In the genomic region with DNA sequence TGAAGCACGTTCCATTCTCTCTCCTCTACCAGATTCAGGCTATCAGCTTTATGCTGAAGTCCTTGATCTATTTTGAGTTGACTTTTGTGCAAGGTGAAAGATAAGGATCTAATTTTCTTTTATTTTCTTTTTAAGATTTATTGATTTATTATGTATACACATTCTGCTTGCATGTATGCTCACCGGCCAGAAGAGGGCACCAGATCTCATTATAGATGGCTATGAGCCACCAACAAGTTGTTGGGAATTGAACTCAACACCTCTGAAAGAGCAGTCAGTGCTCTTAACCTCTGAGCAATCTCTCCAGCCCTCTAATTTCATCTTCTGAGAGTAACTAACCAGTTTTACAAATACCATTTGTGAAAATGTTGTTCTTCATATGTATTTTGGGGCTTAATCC, we compare ENCODE assay signal across 9 mouse cellular contexts. TPM values are rescaled to one million over a fixed set of nuclear protein-coding genes. Genes with fewer than 3 reads are reported as not detected.
DNase-seq lines count a peak whose midpoint lies in the region; ATAC-seq and TF ChIP-seq lines count a peak whose summit lies in the region.
"Had no signal": no experiment of that assay in that cellular context is flagged by ENCODE, and none has a peak within 500 bp of the region (broad histone marks: within the 10 kb centered on the region; RNA-seq: fewer than 3 reads in every experiment).

No protein-coding gene starts in this region.

- WGBS in forebrain, postnatal 0 days: 55% methylated on average over 2 of the region's 2 CpGs
- 48% methylated on average over 2 of the region's 2 CpGs for WGBS in forebrain, embryonic 15.5 days
- 45% methylated on average over 2 of the region's 2 CpGs for WGBS in lung, adult 2 months
- 33% methylated on average over 2 of the region's 2 CpGs for WGBS in liver, postnatal 0 days (ENCODE audit: insufficient replicate concordance)

- H3K9me3 ChIP-seq in forebrain, postnatal 0 days (ENCODE audit: low read length): no peaks in the 10 kb centered on the region
- no peaks in the 10 kb centered on the region for H3K9me3 ChIP-seq in forebrain, embryonic 15.5 days
- H3K9me3 ChIP-seq in liver, postnatal 0 days (ENCODE audit: low read length): no peaks in the 10 kb centered on the region
- H3K9me3 ChIP-seq: heart, embryonic 15.5 days had no signal

- H3K9ac ChIP-seq in forebrain, postnatal 0 days: no peak overlapping the region
- no peak overlapping the region for H3K9ac ChIP-seq in forebrain, embryonic 15.5 days (replicated peaks)
- H3K9ac ChIP-seq in liver, postnatal 0 days (replicated peaks): no peak overlapping the region
- H3K9ac ChIP-seq: heart, embryonic 15.5 days had no signal

- no peak for TF ChIP-seq EP300 in liver, postnatal 0 days (IDR thresholded peaks at IDR 0.05; ENCODE audit: low read depth)

- H3K4me2 ChIP-seq in forebrain, postnatal 0 days (ENCODE audit: low read depth): no peak overlapping the region
- no peak overlapping the region for H3K4me2 ChIP-seq in forebrain, embryonic 15.5 days (replicated peaks)
- H3K4me2 ChIP-seq in liver, postnatal 0 days (ENCODE audit: low read depth, low read length): no peak overlapping the region
- H3K4me2 ChIP-seq: heart, embryonic 15.5 days had no signal

- H3K27ac ChIP-seq in forebrain, postnatal 0 days (ENCODE audit: low read depth, low read length): no peak overlapping the region
- H3K27ac ChIP-seq in forebrain, embryonic 15.5 days (replicated peaks): no peak overlapping the region
- no peak overlapping the region for H3K27ac ChIP-seq in liver, postnatal 0 days (ENCODE audit: low read depth)
- H3K27ac ChIP-seq: heart, embryonic 15.5 days had no signal

- no peak for TF ChIP-seq POLR2A in lung, adult 2 months (IDR thresholded peaks at IDR 0.05; ENCODE audit: borderline replicate concordance, extremely low read depth, low read depth, low read length)

- ATAC-seq in forebrain, postnatal 0 days: no peak
- no peak for ATAC-seq in forebrain, embryonic 15.5 days (replicated peaks)
- no peak for ATAC-seq in liver, postnatal 0 days

- TF ChIP-seq CTCF in forebrain, postnatal 0 days (IDR thresholded peaks at IDR 0.05; ENCODE audit: low read depth): peak; percentile 64
- TF ChIP-seq CTCF in lung, adult 2 months (IDR thresholded peaks at IDR 0.05; ENCODE audit: insufficient read depth, low read length): 0 out of 2 replicates have a peak, but pooled peaks have one; percentile 14
- TF ChIP-seq CTCF in liver, postnatal 0 days (IDR thresholded peaks at IDR 0.05; ENCODE audit: low read depth): peak; percentile 75

- no peaks in the 10 kb centered on the region for H3K4me1 ChIP-seq in forebrain, postnatal 0 days (ENCODE audit: insufficient read depth)
- H3K4me1 ChIP-seq in forebrain, embryonic 15.5 days: no peaks in the 10 kb centered on the region
- no peaks in the 10 kb centered on the region for H3K4me1 ChIP-seq in lung, adult 2 months (ENCODE audit: control insufficient read depth, insufficient read depth, low read length)
- H3K4me1 ChIP-seq in liver, postnatal 0 days (ENCODE audit: insufficient read depth): no peaks in the 10 kb centered on the region
- H3K4me1 ChIP-seq: heart, embryonic 15.5 days had no signal

- no peaks in the 10 kb centered on the region for H3K27me3 ChIP-seq in forebrain, postnatal 0 days (ENCODE audit: insufficient read depth, low read length)
- no peaks in the 10 kb centered on the region for H3K27me3 ChIP-seq in forebrain, embryonic 15.5 days
- H3K27me3 ChIP-seq in liver, postnatal 0 days (ENCODE audit: insufficient read depth, low read length): no peaks in the 10 kb centered on the region
- H3K27me3 ChIP-seq: heart, embryonic 15.5 days had no signal

- DNase-seq in forebrain, postnatal 0 days: peak; percentile 32
- DNase-seq in lung, adult 2 months: no peak
- no peak for DNase-seq in lung, adult 18-20 months
- DNase-seq in adrenal gland, postnatal 25 days: peak; percentile 40
- peak; percentile 47 for DNase-seq in liver, postnatal 0 days
- peak; percentile 44 for DNase-seq in thymus, postnatal 25 days
- no peak for DNase-seq in layer of hippocampus, adult 11-12 months (ENCODE audit: low spot score)

- H3K4me3 ChIP-seq in forebrain, postnatal 0 days (ENCODE audit: low read depth, low read length): no peak overlapping the region
- H3K4me3 ChIP-seq in forebrain, embryonic 15.5 days: no peak overlapping the region
- no peak overlapping the region for H3K4me3 ChIP-seq in lung, adult 2 months (replicated peaks; ENCODE audit: extremely low read depth, low read depth, low read length)
- no peak overlapping the region for H3K4me3 ChIP-seq in liver, postnatal 0 days (ENCODE audit: low read depth, low read length)
- H3K4me3 ChIP-seq: heart, embryonic 15.5 days had no signal

- H3K36me3 ChIP-seq in forebrain, postnatal 0 days (ENCODE audit: insufficient read depth): no peaks in the 10 kb centered on the region
- no peaks in the 10 kb centered on the region for H3K36me3 ChIP-seq in forebrain, embryonic 15.5 days
- H3K36me3 ChIP-seq in liver, postnatal 0 days (replicated peaks; ENCODE audit: insufficient read depth, low read length): no peaks in the 10 kb centered on the region
- H3K36me3 ChIP-seq: heart, embryonic 15.5 days had no signal

RNA-seq across cellular contexts. Expression of gene Mettl18, which starts 14.5 kb away (rescaled TPM):
- 4.9 and 9.5 TPM in 2 replicates for total RNA-seq in forebrain, postnatal 0 days (2014; rRNA removed)
- polyA plus RNA-seq in forebrain, postnatal 0 days (2015; fragmentation: Nextera tagmentation; extraction: Ambion mirVana): 6.4 and 6.8 TPM in 2 replicates
- 8.6 and 9.2 TPM in 2 replicates for polyA plus RNA-seq in forebrain, embryonic 15.5 days (2015; fragmentation: Nextera tagmentation; extraction: Ambion mirVana)
- polyA plus RNA-seq in lung, adult 2 months (2012; rRNA removed): 0.28 and 0.92 TPM in 2 replicates
- total RNA-seq in adrenal gland, postnatal 25 days (2021): 5.2 and 5.5 TPM in 2 replicates
- 4.0 and 4.1 TPM in 2 replicates for polyA plus RNA-seq in liver, postnatal 0 days (2015; fragmentation: Nextera tagmentation; extraction: Ambion mirVana)

RNA-seq across cellular contexts. Expression of gene BC055324, which starts 14.6 kb away (rescaled TPM):
- total RNA-seq in forebrain, postnatal 0 days (2014; rRNA removed): 4.9 and 5.0 TPM in 2 replicates
- polyA plus RNA-seq in forebrain, postnatal 0 days (2015; fragmentation: Nextera tagmentation; extraction: Ambion mirVana): 1.6 and 1.7 TPM in 2 replicates
- polyA plus RNA-seq in forebrain, embryonic 15.5 days (2015; fragmentation: Nextera tagmentation; extraction: Ambion mirVana): 10.9 and 12.0 TPM in 2 replicates
- 0.40 and 0.67 TPM in 2 replicates for polyA plus RNA-seq in lung, adult 2 months (2012; rRNA removed)
- 2.3 and 2.9 TPM in 2 replicates for total RNA-seq in adrenal gland, postnatal 25 days (2021)
- polyA plus RNA-seq in liver, postnatal 0 days (2015; fragmentation: Nextera tagmentation; extraction: Ambion mirVana): 3.1 and 3.4 TPM in 2 replicates

RNA-seq across cellular contexts. Expression of gene Sele, which starts 38.8 kb away (rescaled TPM):
- not detected in 2 replicates for total RNA-seq in forebrain, postnatal 0 days (2014; rRNA removed)
- polyA plus RNA-seq in forebrain, postnatal 0 days (2015; fragmentation: Nextera tagmentation; extraction: Ambion mirVana): not detected in 2 replicates
- not detected in 2 replicates for polyA plus RNA-seq in forebrain, embryonic 15.5 days (2015; fragmentation: Nextera tagmentation; extraction: Ambion mirVana)
- polyA plus RNA-seq in lung, adult 2 months (2012; rRNA removed): 0.33 and 0.58 TPM in 2 replicates
- total RNA-seq in adrenal gland, postnatal 25 days (2021): 2.5 and 3.0 TPM in 2 replicates
- polyA plus RNA-seq in liver, postnatal 0 days (2015; fragmentation: Nextera tagmentation; extraction: Ambion mirVana): 0.06 and 0.11 TPM in 2 replicates

RNA-seq across cellular contexts. Expression of gene Sell, which starts 52.5 kb away (rescaled TPM):
- 0.14 and 0.15 TPM in 2 replicates for total RNA-seq in forebrain, postnatal 0 days (2014; rRNA removed)
- polyA plus RNA-seq in forebrain, postnatal 0 days (2015; fragmentation: Nextera tagmentation; extraction: Ambion mirVana): 0.11 and 0.14 TPM in 2 replicates
- polyA plus RNA-seq in forebrain, embryonic 15.5 days (2015; fragmentation: Nextera tagmentation; extraction: Ambion mirVana): 0.23 and 0.24 TPM in 2 replicates
- polyA plus RNA-seq in lung, adult 2 months (2012; rRNA removed): 6.3 and 11.1 TPM in 2 replicates
- 0.70 and 1.7 TPM in 2 replicates for total RNA-seq in adrenal gland, postnatal 25 days (2021)
- polyA plus RNA-seq in liver, postnatal 0 days (2015; fragmentation: Nextera tagmentation; extraction: Ambion mirVana): 10.2 and 10.8 TPM in 2 replicates

Comparison
In these comparisons a context has a peak if more than half of its experiments do, and no peak if none do; other contexts are left out.
1. DNase-seq: peak in forebrain, postnatal 0 days (single experiment), adrenal gland, postnatal 25 days (single experiment), liver, postnatal 0 days (single experiment) and thymus, postnatal 25 days (single experiment); none in lung, adult 2 months (single experiment), lung, adult 18-20 months (0 of 2) and layer of hippocampus, adult 11-12 months (single experiment).
2. CTCF ChIP-seq: peak in every context shown above with its lines; median percentile 75 in liver, postnatal 0 days; 64 in forebrain, postnatal 0 days; 14 in lung, adult 2 months.